Mouse (Mus musculus) heart, postnatal 0 days (tissue): Measurements from ENCODE around the gene Pcsk1n. TPM values are rescaled to one million over a fixed set of nuclear protein-coding genes. Genes with fewer than 3 reads are reported as not detected.

Experiments used
- ATAC-seq: fragments of 200-750 bp; cut with Nextera tagmentation; 2 replicates; pipeline ENCODE4 v1.8.0; 2017; ENCODE audit warnings: low read depth, moderate number of reproducible peaks, moderate library complexity; ENCODE audit not compliant: insufficient read depth
- DNase-seq: peaks from one replicate; pipeline ENCODE4 v3.0.0-alpha.2; 2016; ENCODE audit warnings: low spot score
- H3K27ac ChIP-seq: fragments of 300-500 bp; sonication (generic); 2 replicates; pipeline ENCODE4 v1.5.1; 2014; ENCODE audit warnings: low read depth, mild to moderate bottlenecking
- H3K27me3 ChIP-seq: fragments of 300-500 bp; sonication (generic); 2 replicates; pipeline ENCODE4 v1.6.1; 2014; ENCODE audit warnings: low read length, mixed read lengths; ENCODE audit not compliant: control insufficient read depth, insufficient read depth
- H3K36me3 ChIP-seq: fragments of 300-500 bp; sonication (generic); replicated peaks from 2 replicates; pipeline ENCODE4 v1.6.1; 2014; ENCODE audit warnings: low read length, mixed read lengths; ENCODE audit not compliant: control insufficient read depth, insufficient read depth
- H3K4me1 ChIP-seq: fragments of 300-500 bp; sonication (generic); 2 replicates; pipeline ENCODE4 v1.6.1; 2014; ENCODE audit warnings: antibody characterized with exemption; ENCODE audit not compliant: control insufficient read depth, insufficient read depth
- H3K4me2 ChIP-seq: fragments of 300-500 bp; sonication (generic); 2 replicates; pipeline ENCODE4 v1.6.1; 2014; ENCODE audit warnings: low read depth, mild to moderate bottlenecking, low read length, moderate library complexity
- H3K4me3 ChIP-seq: fragments of 300-500 bp; sonication (generic); 2 replicates; pipeline ENCODE4 v1.5.1; 2014; ENCODE audit warnings: low read depth, low read length
- H3K9ac ChIP-seq: fragments of 300-500 bp; sonication (generic); replicated peaks from 2 replicates; pipeline ENCODE4 v1.6.1; 2014; ENCODE audit warnings: low read depth, low read length, mixed read lengths
- H3K9me3 ChIP-seq: fragments of 300-500 bp; sonication (generic); replicated peaks from 2 replicates; pipeline ENCODE4 v1.6.1; 2016; ENCODE audit warnings: low read length; ENCODE audit not compliant: control insufficient read depth
- CTCF ChIP-seq: IDR thresholded peaks from 2 replicates; pipeline ENCODE4 v1.5.1; 2016; ENCODE audit warnings: antibody characterized with exemption, control low read depth, low read depth
- EP300 ChIP-seq: IDR thresholded peaks from 2 replicates; pipeline ENCODE4 v1.6.1; 2016; ENCODE audit warnings: antibody characterized with exemption, low read depth
- WGBS: fragments of 180-500 bp; shearing (Covaris S2); extraction: QIAGEN DNeasy Blood & Tissue Kit; methylation state at CpG from one replicate; pipeline ENCODE4 v1.1.7; 2014; 5-methylcytosine and 5-hydroxymethylcytosine counted together
- polyA plus RNA-seq: library from polyadenylated mRNA; unstranded; fragments of >200 nt; fragmentation: Nextera tagmentation; extraction: Ambion mirVana; gene quantifications from 2 replicates; pipeline ENCODE4 v1.2.1, GENCODE M21; 2015
- total RNA-seq: library from RNA; depleted of rRNA; stranded (reverse); fragments of >200 nt; gene quantifications from 2 replicates; pipeline ENCODE4 v1.2.3, GENCODE M21; 2014; ENCODE audit warnings: low replicate concordance

Gene Pcsk1n
- total and polyA plus RNA-seq, 2 experiments from 2014 or later, result 0.05 TPM; not detected in 1

- Histone ChIP-seq H3K4me2 (peak overlapping the region; percentile 64), H3K9ac (no peak overlapping the region; the same call in 1 of the 2 replicates), H3K4me3 (peak overlapping the region; percentile 60), H3K36me3 (no peaks in the 10 kb centered on the region), H3K4me1 (no peaks in the 10 kb centered on the region), H3K27ac (peak overlapping the region; percentile 81), H3K9me3 (no peaks in the 10 kb centered on the region), H3K27me3 (no peaks in the 10 kb centered on the region)
- 16% methylated on average over 38 of the region's 38 CpGs for WGBS
- DNase-seq (peak; percentile 89), ATAC-seq (peak; percentile 97)
- TF ChIP-seq CTCF (no peak), EP300 (no peak)
Observed at GRCm38 (mm10) chrX:7947900-7948492, 28.4 kb downstream of the Pcsk1n start.

GRCm38 (mm10) chrX:7950091-7950490 is 30.5 kb downstream of the Pcsk1n start:
- Histone ChIP-seq H3K4me1 (no peaks in the 10 kb centered on the region), H3K4me3 (no peak overlapping the region), H3K36me3 (no peaks in the 10 kb centered on the region), H3K9me3 (no peaks in the 10 kb centered on the region), H3K27me3 (no peaks in the 10 kb centered on the region), H3K9ac (no peak overlapping the region), H3K27ac (no peak overlapping the region), H3K4me2 (no peak overlapping the region)
- TF ChIP-seq EP300 (no peak), CTCF (no peak)
- WGBS, result 71% methylated on average over 7 of the region's 7 CpGs
- no peak for ATAC-seq
- DNase-seq, result no peak

- Histone ChIP-seq H3K9ac (no peak overlapping the region), H3K36me3 (no peaks in the 10 kb centered on the region), H3K4me3 (no peak overlapping the region), H3K4me1 (no peaks in the 10 kb centered on the region), H3K4me2 (no peak overlapping the region), H3K9me3 (no peaks in the 10 kb centered on the region), H3K27ac (no peak overlapping the region), H3K27me3 (no peaks in the 10 kb centered on the region)
- WGBS, result 77% methylated on average over 9 of the region's 9 CpGs
- ATAC-seq (no peak), DNase-seq (no peak)
- no peak for TF ChIP-seq EP300
- TF ChIP-seq CTCF, result no peak
Observed at GRCm38 (mm10) chrX:7958868-7959267, 39.2 kb downstream of the Pcsk1n start.

GRCm38 (mm10) chrX:7963829-7964626 is 44.4 kb downstream of the Pcsk1n start:
- no peak overlapping the region for H3K4me2 ChIP-seq
- DNase-seq, result no peak
- H3K4me1 ChIP-seq, result no peaks in the 10 kb centered on the region
- H3K9ac ChIP-seq, result no peak overlapping the region
- TF ChIP-seq CTCF (no peak), EP300 (no peak)
- H3K27ac ChIP-seq, result no peak overlapping the region
- H3K27me3 ChIP-seq, result no peaks in the 10 kb centered on the region
- no peak for ATAC-seq
- 49% methylated on average over 7 of the region's 7 CpGs for WGBS
- no peaks in the 10 kb centered on the region for H3K36me3 ChIP-seq
- no peak overlapping the region for H3K4me3 ChIP-seq
- H3K9me3 ChIP-seq, result no peaks in the 10 kb centered on the region

GRCm38 (mm10) chrX:7966161-7966560 is 46.5 kb downstream of the Pcsk1n start:
- DNase-seq, result no peak
- Histone ChIP-seq H3K27me3 (no peaks in the 10 kb centered on the region), H3K36me3 (no peaks in the 10 kb centered on the region), H3K4me2 (no peak overlapping the region), H3K4me3 (no peak overlapping the region), H3K9ac (no peak overlapping the region), H3K4me1 (no peaks in the 10 kb centered on the region), H3K27ac (no peak overlapping the region), H3K9me3 (no peaks in the 10 kb centered on the region)
- TF ChIP-seq EP300, result no peak
- no peak for TF ChIP-seq CTCF
- ATAC-seq, result no peak
- 41% methylated on average over 4 of the region's 4 CpGs for WGBS
